Mouse (Mus musculus) forebrain, embryonic 15.5 days (tissue): ENCODE results near the gene Mis18bp1. TPM values are rescaled to one million over a fixed set of nuclear protein-coding genes. Genes with fewer than 3 reads are reported as not detected.
"Not testable (repeated sequence)": the region's sequence is repeated elsewhere in the genome, so short reads cannot be mapped to it uniquely, and the experiment has no call there.

Source experiments
- ATAC-seq: fragments of 200-750 bp; cut with Nextera tagmentation; replicated peaks from 2 replicates; pipeline ENCODE4 v1.8.0; 2017; ENCODE audit warnings: mild to moderate bottlenecking, moderate TSS enrichment, moderate library complexity
- H3K27ac ChIP-seq: fragments of 300-500 bp; sonication (generic); replicated peaks from 2 replicates; pipeline ENCODE4 v1.5.1; 2015; ENCODE audit warnings: mild to moderate bottlenecking, inconsistent platforms
- H3K27me3 ChIP-seq: fragments of 300-500 bp; sonication (generic); 2 replicates; pipeline ENCODE4 v1.6.1; 2015; ENCODE audit warnings: inconsistent platforms
- H3K36me3 ChIP-seq: fragments of 300-500 bp; sonication (generic); 2 replicates; pipeline ENCODE4 v1.6.1; 2015; ENCODE audit warnings: mild to moderate bottlenecking, inconsistent platforms
- H3K4me1 ChIP-seq: fragments of 300-500 bp; sonication (generic); 2 replicates; pipeline ENCODE4 v1.6.1; 2015; ENCODE audit warnings: inconsistent platforms
- H3K4me2 ChIP-seq: fragments of 300-500 bp; sonication (generic); replicated peaks from 2 replicates; pipeline ENCODE4 v1.6.1; 2015; ENCODE audit warnings: mild to moderate bottlenecking, inconsistent platforms
- H3K4me3 ChIP-seq: fragments of 300-500 bp; sonication (generic); 2 replicates; pipeline ENCODE4 v1.5.1; 2015; ENCODE audit warnings: mild to moderate bottlenecking, inconsistent platforms
- H3K9ac ChIP-seq: fragments of 300-500 bp; sonication (generic); replicated peaks from 2 replicates; pipeline ENCODE4 v1.6.1; 2015; ENCODE audit warnings: mild to moderate bottlenecking, inconsistent platforms
- H3K9me3 ChIP-seq: fragments of 300-500 bp; sonication (generic); 2 replicates; pipeline ENCODE4 v1.6.1; 2016; ENCODE audit warnings: inconsistent platforms
- WGBS: fragments of 180-500 bp; shearing (Covaris S2); methylation state at CpG from one replicate; pipeline ENCODE4 v1.1.7; 2015; ENCODE audit warnings: mixed read lengths; 5-methylcytosine and 5-hydroxymethylcytosine counted together
- polyA plus RNA-seq: library from polyadenylated mRNA; unstranded; fragments of >200 nt; fragmentation: Nextera tagmentation; extraction: Ambion mirVana; gene quantifications from 2 replicates; pipeline ENCODE4 v1.2.1, GENCODE M21; 2015

Mis18bp1 gene
- polyA plus RNA-seq: 33.3 and 34.4 TPM in 2 replicates

DNA sequence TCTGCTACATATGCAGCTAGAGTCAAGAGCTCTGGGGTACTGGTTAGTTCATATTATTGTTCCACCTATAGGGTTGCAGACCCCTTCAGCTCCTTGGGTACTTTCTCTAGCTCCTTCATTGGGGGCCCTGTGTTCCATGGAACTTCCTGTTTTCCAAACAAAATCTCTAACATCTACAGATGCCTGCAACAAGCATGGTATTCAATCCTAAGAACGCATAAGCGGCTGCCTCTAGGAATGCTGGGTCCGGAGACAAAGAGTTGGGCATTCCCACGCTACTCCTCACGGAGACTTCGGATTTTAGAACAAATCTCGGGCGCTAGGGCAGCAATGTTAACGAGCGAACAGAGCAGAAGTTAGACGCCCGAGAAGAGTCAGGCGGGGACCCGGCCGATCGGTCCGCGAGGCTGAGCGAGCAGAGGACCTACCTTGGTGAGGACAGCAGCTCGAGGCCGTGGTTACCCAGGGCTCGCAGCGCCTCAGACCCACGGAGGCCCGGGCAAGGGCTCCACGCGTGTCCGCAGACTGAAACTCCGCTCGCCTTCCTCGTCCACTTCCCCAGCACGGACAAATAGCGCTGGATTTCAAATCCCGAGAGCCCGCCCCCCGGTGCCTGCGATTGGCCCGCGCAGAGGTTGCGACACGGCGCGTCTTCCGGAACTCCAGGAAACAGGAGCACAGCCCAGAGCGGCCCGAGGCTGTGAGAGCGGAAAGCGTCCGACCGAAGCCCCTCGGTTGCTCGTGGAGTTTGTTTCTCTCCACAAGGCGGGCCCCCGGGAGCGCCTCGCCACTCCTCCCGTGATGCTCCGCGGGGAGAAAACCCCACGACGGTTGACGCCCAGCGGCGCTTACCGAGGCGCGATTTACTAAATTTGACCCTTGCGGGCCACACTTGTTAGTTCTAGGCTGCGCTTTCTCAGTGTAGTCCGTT lies at the start of gene Mis18bp1:
Gene Mis18bp1, minus strand, starts transcription at position 584 of the 931 bp plus-strand sequence.
- H3K27me3 ChIP-seq: no peaks in the 10 kb centered on the region
- peak within 1 kb of the TSS; percentile 93 for H3K4me3 ChIP-seq
- ATAC-seq: peak; percentile 100
- H3K4me2 ChIP-seq: peak within 1 kb of the TSS; percentile 68
- H3K36me3 ChIP-seq: no peaks in the 10 kb centered on the region
- WGBS: under 1% methylated on average over 70 of the region's 70 CpGs
- H3K27ac ChIP-seq: peak within 1 kb of the TSS; percentile 98
- H3K4me1 ChIP-seq: peaks cover 16% of the 10 kb centered on the region
- H3K9ac ChIP-seq: peak within 1 kb of the TSS; percentile 64
- no peaks in the 10 kb centered on the region for H3K9me3 ChIP-seq

DNA sequence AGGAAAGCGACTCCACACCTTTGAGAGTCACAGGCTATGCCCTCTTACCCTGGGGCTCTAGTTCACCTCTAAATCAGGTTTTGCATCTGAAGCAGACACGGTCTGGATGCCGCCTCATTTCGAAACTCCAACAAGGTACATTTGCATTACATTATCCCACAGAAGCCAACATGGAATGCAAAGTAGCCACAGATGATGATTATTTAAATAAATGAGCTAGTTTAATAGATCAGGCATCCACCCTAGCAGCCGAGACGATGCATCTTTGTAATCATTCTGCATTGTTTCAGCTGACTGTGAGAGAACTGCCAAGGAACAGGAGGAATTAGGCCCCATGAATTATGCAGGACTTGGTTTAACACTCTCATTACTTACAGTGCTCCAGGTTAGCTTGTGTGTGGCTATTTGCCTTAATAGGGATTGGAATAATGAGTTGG lies 44.0 kb upstream of the Mis18bp1 start:
- no peaks in the 10 kb centered on the region for H3K27me3 ChIP-seq
- no peaks in the 10 kb centered on the region for H3K36me3 ChIP-seq
- H3K9ac ChIP-seq: no peak overlapping the region
- WGBS: 19% methylated on average over 6 of the region's 6 CpGs
- H3K4me1 ChIP-seq: peaks cover 15% of the 10 kb centered on the region
- H3K4me3 ChIP-seq: no peak overlapping the region
- peak; percentile 96 for ATAC-seq
- peak overlapping the region; percentile 35; the same call in 1 of the 2 replicates for H3K27ac ChIP-seq
- no peak overlapping the region for H3K4me2 ChIP-seq
- H3K9me3 ChIP-seq: no peaks in the 10 kb centered on the region

DNA sequence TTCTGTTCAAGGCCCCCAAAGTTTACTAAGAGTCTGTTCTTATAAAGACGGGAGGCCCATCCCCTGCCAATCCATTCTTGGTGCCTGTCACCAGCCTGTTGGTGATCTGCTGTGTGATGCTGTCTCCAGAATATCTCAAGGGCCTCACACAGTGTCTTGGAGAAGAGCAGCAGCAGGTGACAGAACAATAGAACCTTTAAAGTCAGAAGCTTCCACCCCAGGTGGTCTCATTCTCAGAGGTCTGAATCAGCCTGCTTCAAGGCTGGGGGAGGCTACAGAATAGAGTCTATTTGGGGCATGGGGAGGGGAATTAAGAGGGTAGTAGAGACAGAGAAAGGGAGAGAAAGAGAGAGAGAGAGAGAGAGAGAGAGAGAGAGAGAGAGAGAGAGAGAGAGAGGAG lies 34.0 kb upstream of the Mis18bp1 start:
- no peak overlapping the region for H3K4me2 ChIP-seq

DNA sequence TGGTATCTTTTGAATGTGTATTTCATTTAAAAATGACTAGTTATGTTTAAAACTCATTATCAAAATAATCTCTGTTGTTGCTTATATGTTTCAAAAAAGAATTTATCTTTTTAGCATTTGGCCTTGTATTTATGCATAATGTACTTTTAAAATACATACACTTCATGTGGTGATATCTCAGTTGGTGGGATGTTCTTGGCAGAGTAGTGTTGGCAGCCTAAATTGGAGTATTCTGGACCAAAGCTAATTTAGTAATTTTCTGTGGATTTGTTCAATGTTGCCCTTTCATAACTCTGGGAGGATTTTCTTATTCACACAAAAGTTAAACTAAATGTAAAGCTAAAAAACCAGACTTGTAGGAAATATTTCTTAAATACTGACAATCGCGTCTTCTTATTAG lies 29.4 kb upstream of the Mis18bp1 start:
- H3K27ac ChIP-seq: no peak overlapping the region
- WGBS: 93% methylated on average over 2 of the region's 2 CpGs
- H3K9me3 ChIP-seq: no peaks in the 10 kb centered on the region

More for the DNA sequence above, 34.0 kb upstream of the Mis18bp1 start:
- no peaks in the 10 kb centered on the region for H3K36me3 ChIP-seq
- WGBS: 39% methylated on average over 1 of the region's 1 CpGs
- no peaks in the 10 kb centered on the region for H3K4me1 ChIP-seq
- H3K4me3 ChIP-seq: no peak overlapping the region
- H3K27ac ChIP-seq: no peak overlapping the region
- no peak for ATAC-seq
- no peaks in the 10 kb centered on the region for H3K27me3 ChIP-seq
- H3K9me3 ChIP-seq: no peaks in the 10 kb centered on the region
- H3K9ac ChIP-seq: no peak overlapping the region

DNA sequence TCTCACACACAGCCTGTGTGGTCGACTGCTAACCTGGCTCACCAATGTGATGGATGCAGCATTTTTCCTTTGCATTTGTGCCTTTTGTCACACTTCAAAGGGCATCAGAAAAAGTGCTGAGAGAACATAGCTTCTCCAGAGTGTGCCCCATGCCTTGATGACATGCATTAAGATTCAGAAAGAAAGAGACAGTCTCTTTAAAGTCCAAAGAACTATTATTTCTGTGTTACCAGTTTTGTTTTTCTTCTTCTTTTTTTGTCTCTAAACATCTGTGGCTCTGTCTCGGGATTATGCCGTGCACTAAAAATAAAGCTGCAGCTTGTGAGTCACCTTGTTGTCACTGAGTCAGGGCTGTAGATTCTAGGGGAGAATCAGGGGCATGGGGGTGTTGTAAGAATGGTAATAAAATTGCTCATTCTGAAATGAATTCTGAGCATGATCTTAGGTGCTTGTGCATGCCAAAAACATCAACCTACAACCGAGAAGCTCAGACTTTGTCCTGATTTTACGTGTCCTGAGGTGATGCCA lies 21.7 kb upstream of the Mis18bp1 start:
- Histone ChIP-seq H3K4me1 (no peaks in the 10 kb centered on the region), H3K4me3 (no peak overlapping the region), H3K4me2 (no peak overlapping the region), H3K9me3 (no peaks in the 10 kb centered on the region), H3K27me3 (no peaks in the 10 kb centered on the region), H3K36me3 (no peaks in the 10 kb centered on the region), H3K27ac (no peak overlapping the region), H3K9ac (no peak overlapping the region)
- ATAC-seq: no peak
- 69% methylated on average over 5 of the region's 5 CpGs for WGBS

More for the DNA sequence above, 29.4 kb upstream of the Mis18bp1 start:
- no peaks in the 10 kb centered on the region for H3K27me3 ChIP-seq
- H3K36me3 ChIP-seq: no peaks in the 10 kb centered on the region
- no peak overlapping the region for H3K4me3 ChIP-seq
- H3K9ac ChIP-seq: no peak overlapping the region
- no peak for ATAC-seq
- no peak overlapping the region for H3K4me2 ChIP-seq
- H3K4me1 ChIP-seq: no peaks in the 10 kb centered on the region

DNA sequence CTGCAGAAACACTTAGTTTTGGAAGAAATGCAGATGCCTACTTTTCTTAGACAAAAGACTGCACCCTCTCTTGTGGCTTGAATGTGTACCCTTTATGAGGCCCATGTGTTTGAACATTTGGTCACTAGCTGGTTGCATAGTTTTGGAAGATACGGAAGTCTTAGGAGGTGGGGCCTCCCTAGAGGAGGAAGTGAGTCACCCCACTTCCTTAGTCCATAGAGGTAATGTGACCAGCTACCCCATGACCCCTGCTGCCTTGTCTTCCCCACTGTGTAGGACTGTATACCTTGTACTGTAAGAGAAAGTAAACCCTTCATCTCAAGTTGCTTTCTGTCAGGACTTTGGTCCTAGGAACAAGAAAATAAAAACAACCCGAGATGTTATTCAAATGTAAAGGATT lies 16.8 kb upstream of the Mis18bp1 start:
- H3K9ac ChIP-seq: no peak overlapping the region
- no peak overlapping the region for H3K27ac ChIP-seq
- H3K4me2 ChIP-seq: no peak overlapping the region
- no peaks in the 10 kb centered on the region for H3K4me1 ChIP-seq
- no peak for ATAC-seq
- no peaks in the 10 kb centered on the region for H3K36me3 ChIP-seq
- no peak overlapping the region for H3K4me3 ChIP-seq
- H3K27me3 ChIP-seq: no peaks in the 10 kb centered on the region
- 85% methylated on average over 2 of the region's 2 CpGs for WGBS
- H3K9me3 ChIP-seq: no peaks in the 10 kb centered on the region

DNA sequence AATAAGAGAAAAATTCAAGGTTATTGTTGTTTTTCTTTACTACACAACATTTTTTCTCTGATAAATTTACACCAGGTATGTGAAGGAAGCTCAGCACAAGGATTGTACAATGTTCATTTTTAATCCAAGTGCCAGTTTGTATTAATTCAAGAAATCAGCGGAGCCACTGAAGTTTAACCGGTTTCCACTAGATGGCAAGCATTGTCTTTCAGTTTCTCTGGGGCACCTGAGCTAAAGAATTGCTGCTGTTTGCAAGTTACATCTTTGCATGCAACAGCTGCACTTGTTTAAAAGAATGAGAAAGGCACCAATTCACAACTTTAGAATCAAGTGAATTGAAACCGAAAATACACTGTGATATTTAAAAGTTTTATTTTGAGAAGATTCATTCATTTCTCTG lies 15.0 kb upstream of the Mis18bp1 start:
- 56% methylated on average over 3 of the region's 3 CpGs for WGBS
- Histone ChIP-seq H3K27ac (no peak overlapping the region), H3K4me2 (no peak overlapping the region), H3K36me3 (no peaks in the 10 kb centered on the region), H3K9ac (no peak overlapping the region), H3K9me3 (no peaks in the 10 kb centered on the region), H3K27me3 (no peaks in the 10 kb centered on the region), H3K4me1 (no peaks in the 10 kb centered on the region), H3K4me3 (no peak overlapping the region)
- no peak for ATAC-seq

DNA sequence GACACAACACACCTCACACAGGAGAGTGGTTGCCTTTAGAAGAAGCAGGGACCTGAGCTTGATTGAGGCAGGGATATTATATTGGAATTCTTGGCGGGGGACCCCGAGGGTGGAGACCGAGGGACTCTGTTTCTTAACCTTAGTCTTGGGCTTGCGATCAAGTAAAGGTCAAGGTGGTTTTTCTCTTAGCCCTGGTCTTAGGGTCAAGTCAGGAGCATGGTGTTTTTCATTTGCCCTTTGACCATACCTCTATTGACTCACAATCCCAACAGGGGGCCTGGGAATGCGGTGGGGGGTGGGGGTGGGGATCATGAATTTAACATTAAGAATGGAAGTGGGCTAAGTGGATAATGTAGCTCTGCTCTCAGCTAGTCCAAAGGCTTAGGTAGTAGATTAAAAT lies 1.3 kb upstream of the Mis18bp1 start:
- Histone ChIP-seq H3K4me3 (no peak overlapping the region), H3K36me3 (no peaks in the 10 kb centered on the region), H3K9ac (no peak overlapping the region), H3K9me3 (no peaks in the 10 kb centered on the region), H3K27me3 (no peaks in the 10 kb centered on the region), H3K4me2 (no peak overlapping the region), H3K27ac (no peak overlapping the region), H3K4me1 (peaks cover 16% of the 10 kb centered on the region)
- ATAC-seq: no peak
- WGBS: 90% methylated on average over 5 of the region's 5 CpGs

DNA sequence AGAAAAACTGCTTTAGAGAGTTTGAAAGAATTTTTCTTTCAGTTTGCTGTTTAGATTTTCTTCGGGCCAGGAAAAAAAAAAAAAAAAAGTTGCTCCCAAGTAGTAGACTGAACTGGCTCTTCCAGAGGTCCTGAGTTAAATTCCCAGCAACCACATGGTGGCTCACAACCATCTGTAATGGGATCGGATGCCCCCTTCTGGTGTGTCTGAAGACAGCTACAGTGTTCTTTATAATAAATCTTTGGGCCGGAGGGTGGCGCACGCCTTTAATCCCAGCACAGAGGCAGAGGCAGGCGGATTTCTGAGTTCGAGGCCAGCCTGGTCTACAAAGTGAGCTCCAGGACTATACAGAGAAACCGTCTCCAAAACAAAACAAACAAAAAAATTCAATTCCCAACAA lies 555 bp upstream of the Mis18bp1 start:
- peak; percentile 42 for ATAC-seq
- H3K36me3 ChIP-seq, H3K9me3 ChIP-seq, H3K27me3 ChIP-seq: not testable (repeated sequence)
- Histone ChIP-seq H3K4me2 (peak overlapping the region; percentile 68), H3K4me3 (peak overlapping the region; percentile 93), H3K27ac (peak overlapping the region; percentile 98), H3K4me1 (peaks cover 16% of the 10 kb centered on the region), H3K9ac (peak overlapping the region; percentile 64; the same call in 1 of the 2 replicates)
- 32% methylated on average over 8 of the region's 8 CpGs for WGBS

DNA sequence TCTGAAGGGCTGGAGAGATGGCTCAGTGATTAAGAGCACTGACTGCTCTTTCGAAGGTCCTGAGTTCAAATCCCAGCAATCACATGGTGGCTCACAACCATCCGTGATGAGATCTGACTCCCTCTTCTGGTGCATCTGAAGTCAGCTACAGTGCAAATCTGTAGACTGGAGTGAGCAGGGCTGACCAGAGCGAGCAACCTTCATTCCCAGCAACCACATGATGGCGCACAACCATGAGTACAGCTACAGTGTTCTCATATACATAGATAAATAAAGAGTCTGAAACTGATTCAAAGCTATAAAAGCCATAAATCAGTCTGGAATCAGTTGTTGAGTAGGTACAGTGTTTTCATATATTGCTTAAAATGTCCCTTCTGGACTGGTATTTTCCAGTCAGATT lies 36.3 kb downstream of the Mis18bp1 start:
- not testable (repeated sequence) for H3K9me3 ChIP-seq, H3K4me3 ChIP-seq, H3K36me3 ChIP-seq, H3K27me3 ChIP-seq, H3K27ac ChIP-seq, ATAC-seq, H3K4me1 ChIP-seq, H3K4me2 ChIP-seq, H3K9ac ChIP-seq
- WGBS: 90% methylated on average over 4 of the region's 4 CpGs

DNA sequence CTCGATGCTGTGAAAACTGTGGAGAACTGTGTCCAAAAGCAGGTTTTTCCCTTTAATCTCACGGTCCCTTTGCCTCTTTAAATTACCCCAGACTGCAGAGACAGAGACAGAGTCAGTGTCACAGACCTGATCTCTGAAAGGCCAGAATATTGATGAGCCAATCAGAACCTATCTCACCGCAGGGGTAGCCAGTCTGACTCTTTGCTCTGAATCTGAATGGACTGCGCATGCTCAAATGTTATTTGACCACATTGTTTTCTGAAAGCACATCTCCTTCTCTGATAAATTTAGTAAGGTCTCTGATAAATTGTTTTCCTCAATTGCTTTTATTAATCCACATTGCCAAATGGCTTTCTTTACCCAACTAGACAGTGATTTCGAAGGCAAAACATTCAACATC lies 53.0 kb downstream of the Mis18bp1 start:
- Histone ChIP-seq H3K9ac (no peak overlapping the region), H3K27me3 (no peaks in the 10 kb centered on the region), H3K4me1 (no peaks in the 10 kb centered on the region), H3K36me3 (peaks cover 43% of the 10 kb centered on the region), H3K4me3 (no peak overlapping the region), H3K9me3 (no peaks in the 10 kb centered on the region), H3K4me2 (no peak overlapping the region), H3K27ac (no peak overlapping the region)
- WGBS: 91% methylated on average over 5 of the region's 5 CpGs
- no peak for ATAC-seq

DNA sequence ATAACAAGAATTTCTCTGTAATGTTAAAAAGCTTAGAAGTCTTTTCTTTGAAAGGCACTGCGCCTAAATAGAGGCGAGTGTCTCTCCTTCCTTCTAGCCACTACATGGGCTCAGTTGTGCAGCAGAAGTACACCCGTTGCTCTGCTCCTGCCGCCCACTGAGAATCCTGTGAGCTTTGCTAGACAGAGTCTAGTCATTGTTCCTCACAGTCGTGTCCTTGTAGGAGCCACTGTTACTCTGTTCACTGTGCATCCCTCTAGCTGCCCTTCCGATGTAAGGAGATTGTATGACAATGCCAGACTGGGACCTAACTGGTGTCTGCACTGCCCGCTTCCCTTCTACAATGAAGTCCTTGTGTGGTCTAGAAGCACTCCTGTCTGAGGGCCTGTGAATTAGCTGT lies 53.4 kb downstream of the Mis18bp1 start:
- no peak overlapping the region for H3K27ac ChIP-seq
- no peaks in the 10 kb centered on the region for H3K4me1 ChIP-seq
- no peak for ATAC-seq
- H3K9ac ChIP-seq: no peak overlapping the region
- no peak overlapping the region for H3K4me2 ChIP-seq
- H3K4me3 ChIP-seq: no peak overlapping the region
- H3K9me3 ChIP-seq: no peaks in the 10 kb centered on the region
- WGBS: 86% methylated on average over 7 of the region's 7 CpGs
- H3K36me3 ChIP-seq: peaks cover 44% of the 10 kb centered on the region
- no peaks in the 10 kb centered on the region for H3K27me3 ChIP-seq
